Mouse (Mus musculus) heart, adult 8-10 months (tissue): ENCODE data around the gene BC017158. TPM values are rescaled to one million over a fixed set of nuclear protein-coding genes. Genes with fewer than 3 reads are reported as not detected.

Source experiments
- DNase-seq: peaks from one replicate; pipeline ENCODE4 v3.0.0; 2022; ENCODE audit warnings: low spot score
- microRNA-seq: library from miRNA; unstranded; fragments of <30 nt; microRNA quantifications from one replicate; pipeline ENCODE4 v1.2.0, GENCODE M21; 2022
- total RNA-seq, 4 experiments: library from RNA; stranded (reverse); gene quantifications; 2 replicates each; pipeline ENCODE4 v1.2.4; 2022

BC017158 gene
- total RNA-seq, 4 experiments from 2014 or later, result 5.8 to 6.9 (median 6.5) TPM

DNA sequence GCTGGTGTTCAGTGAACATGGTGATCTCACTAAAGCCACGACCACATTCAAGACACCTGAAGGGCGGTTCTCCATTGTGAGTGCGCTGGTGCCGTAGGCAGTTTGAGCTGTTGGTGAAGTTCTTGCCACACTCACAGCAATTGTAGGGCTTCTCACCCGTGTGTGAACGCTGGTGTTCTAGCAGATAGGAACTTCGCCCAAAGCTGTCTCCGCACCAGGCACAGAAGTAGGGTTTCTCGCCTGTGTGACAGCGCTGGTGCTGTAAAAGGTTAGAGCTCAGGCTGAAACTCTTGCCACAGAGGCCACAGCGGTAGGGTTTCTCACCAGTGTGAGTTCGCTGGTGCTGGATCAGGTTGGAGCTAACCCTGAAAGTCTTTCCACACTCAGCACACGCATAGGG, 61.5 kb downstream of the BC017158 start:
- DNase-seq, result no peak

- no peak for DNase-seq
Observed at GRCm38 (mm10) chr7:128235481-128235880, 62.5 kb downstream of the BC017158 start.

- no peak for DNase-seq
Observed at GRCm38 (mm10) chr7:128234796-128235195, 63.2 kb downstream of the BC017158 start.

DNA sequence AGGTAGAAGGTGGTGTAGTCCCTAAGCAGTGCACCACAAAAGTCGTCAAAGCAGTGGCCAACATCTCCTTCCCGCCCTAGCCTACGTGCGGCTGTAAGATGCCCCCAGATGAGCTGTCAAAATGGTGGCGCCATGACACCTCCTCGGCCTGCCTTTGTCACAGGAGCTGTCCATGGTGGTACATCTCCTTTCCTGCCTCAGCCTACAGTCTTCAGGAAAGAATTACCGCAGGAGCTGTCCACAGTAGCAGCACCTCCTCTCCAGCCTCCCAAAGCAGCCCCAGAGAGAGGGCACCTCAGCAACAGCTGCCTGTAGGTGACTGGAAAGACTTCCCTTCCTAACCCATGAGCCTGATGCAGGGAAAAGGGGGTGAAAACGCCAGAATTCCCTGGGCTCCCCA, 66.2 kb downstream of the BC017158 start:
- DNase-seq, result no peak

Small RNA genes lying within 50 kb of the gene (microRNA-seq; reads per million reads assigned to microRNA genes)
- not detected for gene Mir3103

Other genes starting within 250 kb of the BC017158 start
- gene Itgam, start 235.5 kb downstream of the BC017158 start, total RNA-seq, result 10 to 100 TPM in 1 of 4 experiments, 1 to 10 TPM in 3; 2.2 to 26.5 (median 3.1) TPM
- gene Gm49368, start 235.5 kb downstream of the BC017158 start, total RNA-seq, result under 1 TPM in 1 of 4 experiments, not detected in 3; 0.09 TPM
- under 1 TPM; 0.16 to 0.41 (median 0.27) TPM for gene Itgax, start 168.6 kb downstream of the BC017158 start, total RNA-seq
- under 1 TPM in 1 of 4 experiments, not detected in 3; 0.09 TPM for gene Itgad, start 143.8 kb downstream of the BC017158 start, total RNA-seq
- gene Cox6a2, start 91.8 kb downstream of the BC017158 start, total RNA-seq, result 1,000 to 10,000 TPM; 2,334 to 3,880 (median 3,044) TPM
- gene Armc5, start 60.8 kb downstream of the BC017158 start, total RNA-seq, result 10 to 100 TPM in 1 of 4 experiments, 1 to 10 TPM in 3; 7.0 to 10.5 (median 7.9) TPM
- 1 to 10 TPM; 3.0 to 4.0 (median 3.6) TPM for gene 9130023H24Rik, start 60.1 kb downstream of the BC017158 start, total RNA-seq
- 10 to 100 TPM; 13.5 to 15.7 (median 14.6) TPM for gene Tgfb1i1, start 51.4 kb downstream of the BC017158 start, total RNA-seq
- gene Slc5a2, start 32.5 kb downstream of the BC017158 start, total RNA-seq, result not detected
- 10 to 100 TPM in 1 of 4 experiments, 1 to 10 TPM in 3; 6.9 to 11.3 (median 9.2) TPM for gene Rgs10, start 120.6 kb upstream of the BC017158 start, total RNA-seq
- 10 to 100 TPM; 41.9 to 46.8 (median 44.8) TPM for gene Tial1, start 163.5 kb upstream of the BC017158 start, total RNA-seq
- gene Bag3, start 225.4 kb upstream of the BC017158 start, total RNA-seq, result 100 to 1,000 TPM; 281 to 370 (median 342) TPM